Mouse (Mus musculus): ENCODE data around the gene Umod.

The Umod gene

GRCm38 (mm10) chr7:119427180-119427616 is 51.9 kb downstream of the Umod start:
- DNase-seq, result peak; percentile 76 to 83

- peak; percentile 17 to 38 for DNase-seq
Observed at GRCm38 (mm10) chr7:119420730-119421129, 58.4 kb downstream of the Umod start.

DNA sequence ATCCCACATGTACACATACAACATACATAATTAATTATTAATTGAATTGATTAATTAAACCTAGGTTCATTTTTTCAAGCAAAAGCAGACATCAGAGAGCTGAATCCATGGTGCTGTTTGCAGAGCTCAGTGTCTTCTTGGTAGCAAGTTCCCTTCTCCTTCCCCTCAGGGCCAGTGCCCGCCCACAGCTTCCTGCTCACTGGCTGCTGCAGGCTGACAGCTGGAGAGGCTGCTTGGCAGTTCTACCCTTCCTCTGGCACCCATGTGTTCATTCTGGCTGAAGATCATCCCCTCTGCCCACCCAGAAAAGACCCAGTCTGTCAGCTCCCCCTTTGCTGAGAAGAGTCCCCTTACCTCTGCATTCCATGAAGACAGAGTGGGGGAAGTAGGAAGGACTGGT is 60.6 kb downstream of the Umod start:
- peak; percentile 47 to 64 for DNase-seq

Data from cerebellum, postnatal 10 days (tissue).